Mouse (Mus musculus) brain, embryonic 14.5 days (tissue): Measurements from ENCODE around the gene Gpr157. TPM values are rescaled to one million over a fixed set of nuclear protein-coding genes. Genes with fewer than 3 reads are reported as not detected.

Source experiments
- DNase-seq: peaks from one replicate; pipeline ENCODE4 v3.0.0-alpha.2; 2011; ENCODE audit warnings: low read depth
- CTCF ChIP-seq: fragments of 200-500 bp; IDR thresholded peaks from 2 replicates; pipeline ENCODE4 v1.5.1; 2012; ENCODE audit warnings: inconsistent platforms, mild to moderate bottlenecking, moderate library complexity, borderline replicate concordance; ENCODE audit not compliant: insufficient read depth, insufficient read length; ENCODE audit errors: extremely low read depth
- POLR2A ChIP-seq: fragments of 200-500 bp; IDR thresholded peaks from 2 replicates; pipeline ENCODE4 v1.6.1; 2012; ENCODE audit warnings: mild to moderate bottlenecking, inconsistent platforms, borderline replicate concordance; ENCODE audit not compliant: poor library complexity, insufficient read depth, insufficient read length, severe bottlenecking; ENCODE audit errors: extremely low read depth
- polyA plus RNA-seq: library from polyadenylated mRNA; depleted of rRNA; stranded (reverse); fragments of >200 nt; gene quantifications from 2 replicates; pipeline ENCODE4 v1.2.3, GENCODE M21; 2012; rRNA removed

Gpr157 gene
- polyA plus RNA-seq, 1 experiment = 1.2 TPM

DNA sequence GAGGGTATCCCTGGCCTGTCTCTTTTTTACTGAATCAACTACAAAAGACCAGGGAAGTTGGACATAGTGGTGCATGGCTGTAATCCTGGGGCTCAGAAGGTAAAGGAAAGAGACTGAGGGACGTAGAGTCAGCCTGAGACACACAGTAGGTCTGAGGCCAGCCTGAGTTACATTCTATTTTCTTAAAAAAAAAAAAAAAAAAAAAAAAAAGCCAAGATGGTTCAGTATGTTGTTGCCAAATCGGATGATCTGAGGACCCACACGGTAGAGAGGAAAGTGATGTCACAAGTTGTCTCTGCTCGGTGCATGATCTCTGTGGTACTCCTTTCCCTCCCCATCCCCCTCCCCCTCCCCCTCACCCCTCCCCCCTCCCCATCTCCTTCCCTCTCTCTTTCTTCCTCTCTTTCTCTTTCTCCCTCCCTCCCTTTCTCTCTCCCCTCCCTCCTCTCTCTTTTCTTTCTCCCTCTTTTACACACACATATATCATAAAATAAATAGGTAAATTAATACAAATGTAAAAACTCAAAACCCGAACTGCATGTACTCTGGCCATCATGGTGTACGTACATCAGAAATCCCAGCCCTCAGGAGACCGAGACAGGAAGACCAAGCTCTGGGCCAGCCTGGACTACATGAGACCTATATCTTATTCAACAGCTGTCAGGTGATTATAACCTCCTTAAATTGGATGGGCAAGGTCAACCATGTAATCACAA lies 50.4 kb downstream of the Gpr157 start:
- TF ChIP-seq CTCF = no peak
- no peak for TF ChIP-seq POLR2A
- DNase-seq = no peak

DNA sequence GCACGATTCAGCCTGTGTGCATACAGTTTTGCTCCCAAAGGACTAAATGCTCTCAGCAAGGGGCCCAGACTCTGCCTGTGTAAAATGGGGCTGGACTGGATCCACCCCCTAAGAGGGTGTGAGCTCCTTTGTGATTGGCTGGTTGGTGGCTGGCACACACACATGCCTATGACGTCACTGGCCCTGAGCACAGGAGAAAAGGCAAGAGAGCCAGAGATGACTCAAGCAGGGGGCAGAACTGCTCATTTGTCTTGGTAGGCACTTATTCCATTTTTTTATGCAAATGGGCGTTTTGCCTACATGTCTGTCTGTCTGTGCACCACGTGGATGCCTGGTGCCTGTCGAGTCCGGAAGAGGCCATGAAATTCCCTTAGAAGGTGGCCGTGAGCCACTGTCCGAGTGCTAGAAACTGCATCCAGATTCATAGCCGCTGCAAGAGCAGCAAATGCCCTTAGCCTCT lies 50.9 kb downstream of the Gpr157 start:
- DNase-seq = peak; percentile 94
- TF ChIP-seq POLR2A (no peak), CTCF (no peak)

DNA sequence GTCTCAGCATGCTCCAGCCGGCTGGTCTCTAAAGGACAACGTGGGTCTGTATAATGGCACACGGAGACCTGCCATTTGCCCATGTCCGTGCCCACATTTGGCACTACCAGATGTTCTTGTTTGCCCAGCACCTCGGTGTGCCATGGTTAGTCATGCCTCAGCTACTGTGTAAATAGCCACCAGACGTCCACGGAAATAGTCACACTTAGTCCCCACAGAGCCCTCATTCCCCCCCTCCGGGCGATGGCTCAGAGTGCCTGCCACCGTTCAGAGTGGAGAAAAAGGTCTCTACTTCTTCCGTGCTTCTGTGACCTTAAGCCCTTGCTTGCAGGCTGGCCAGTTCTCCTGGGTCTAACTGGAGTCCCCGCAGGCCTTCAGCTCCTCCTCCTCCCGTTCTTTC lies 51.9 kb downstream of the Gpr157 start:
- no peak for DNase-seq
- TF ChIP-seq POLR2A = no peak
- TF ChIP-seq CTCF = no peak

DNA sequence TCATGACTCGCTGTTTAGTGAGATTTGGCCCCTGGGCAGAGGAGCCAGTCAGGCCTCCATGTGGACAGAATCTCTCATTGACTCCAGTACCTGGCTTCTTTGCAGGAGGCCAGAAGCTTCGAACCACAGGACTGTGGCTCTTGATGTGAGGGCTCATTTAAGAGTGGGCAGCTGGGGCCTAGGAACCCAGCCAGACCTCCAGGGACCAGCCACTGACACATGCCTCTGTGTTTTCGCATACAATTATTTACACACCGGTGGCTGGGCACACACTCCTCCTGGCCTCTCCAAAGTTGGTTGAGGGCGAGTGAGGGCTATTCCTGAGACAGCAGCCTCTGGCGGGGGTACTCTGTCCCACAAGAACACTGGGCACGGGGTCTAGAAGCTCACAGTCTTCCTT lies 53.2 kb downstream of the Gpr157 start:
- TF ChIP-seq CTCF = no peak
- no peak for TF ChIP-seq POLR2A
- DNase-seq = no peak

DNA sequence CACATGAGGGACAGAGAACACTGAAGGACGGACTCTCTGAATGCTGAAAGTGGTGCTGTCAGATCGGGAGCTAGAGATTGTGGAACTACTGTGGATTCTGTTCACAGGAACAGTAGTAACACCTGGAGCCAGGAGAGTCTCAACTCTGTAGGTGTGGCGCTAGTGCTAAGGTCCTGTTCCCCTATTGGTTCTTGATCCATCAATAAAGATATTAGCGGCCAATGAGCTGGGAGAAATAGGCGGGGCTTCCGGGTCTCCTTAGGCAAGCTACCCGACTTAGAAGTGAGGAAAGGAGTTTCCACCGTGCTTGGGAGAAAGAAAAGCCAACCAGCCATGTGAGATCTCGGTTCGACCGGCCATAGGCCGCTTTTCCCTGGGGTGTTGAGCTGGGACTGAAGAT lies 57.1 kb downstream of the Gpr157 start:
- TF ChIP-seq CTCF (no peak), POLR2A (no peak)
- DNase-seq = no peak

DNA sequence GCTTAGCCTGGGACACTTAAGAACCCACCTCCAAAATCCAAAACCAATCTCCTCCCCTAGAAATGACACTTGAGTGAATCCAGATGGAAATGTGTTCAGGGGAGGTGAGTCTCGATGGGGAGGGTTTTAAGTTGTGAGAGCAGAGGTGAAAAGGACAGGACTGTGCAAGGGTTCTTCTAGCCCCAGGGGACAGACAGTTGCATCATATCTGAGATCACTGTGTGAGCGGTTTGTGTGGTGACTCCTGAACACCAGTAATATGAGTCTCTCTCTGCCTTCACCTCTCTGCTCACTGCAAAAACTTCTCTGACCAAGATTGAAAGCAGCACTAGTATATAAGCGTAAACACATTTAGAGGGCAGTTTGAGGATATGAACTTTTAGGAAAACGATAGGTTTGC lies 59.1 kb downstream of the Gpr157 start:
- DNase-seq = no peak
- TF ChIP-seq POLR2A = no peak
- TF ChIP-seq CTCF = no peak

DNA sequence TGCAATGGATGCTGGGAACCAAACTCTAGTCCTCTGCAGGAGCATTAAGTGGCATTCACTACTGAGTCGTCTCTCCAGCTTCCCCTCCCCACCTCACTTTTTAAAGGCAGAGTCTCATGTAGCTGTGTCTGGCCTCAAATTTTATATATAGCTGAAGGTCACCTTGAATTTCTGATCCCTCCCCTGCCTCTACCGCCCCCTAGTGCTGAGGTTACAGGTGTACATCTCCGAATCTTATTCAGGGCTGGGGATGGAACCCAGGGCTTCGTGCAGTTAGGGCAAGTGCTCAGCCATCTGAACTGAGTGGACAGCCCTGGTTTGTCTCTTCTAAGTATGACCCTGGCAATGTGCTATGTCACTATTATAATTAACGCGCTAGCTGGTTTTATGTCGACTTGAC lies 63.9 kb downstream of the Gpr157 start:
- TF ChIP-seq POLR2A (no peak), CTCF (no peak)
- no peak for DNase-seq

DNA sequence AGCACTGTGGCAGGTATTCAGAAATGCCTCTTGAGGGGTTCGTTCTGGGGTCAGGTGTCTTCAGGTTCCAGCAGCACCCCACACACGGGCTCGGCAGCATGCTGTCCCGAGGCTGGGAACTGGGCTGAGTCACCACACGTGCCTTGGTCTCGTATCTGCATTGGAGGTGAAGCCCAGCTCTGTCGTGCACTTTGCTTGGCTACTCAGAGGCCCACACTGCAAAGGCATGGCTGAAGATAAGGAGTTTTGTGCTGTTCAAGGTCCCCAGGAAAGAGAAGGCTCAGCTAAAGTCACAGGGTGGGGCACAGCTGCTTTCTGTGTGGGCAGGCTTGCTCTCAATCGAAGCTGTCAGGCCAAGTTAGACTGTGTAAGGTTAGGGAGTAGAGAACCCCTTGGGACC lies 65.3 kb downstream of the Gpr157 start:
- DNase-seq = no peak
- TF ChIP-seq POLR2A (no peak), CTCF (no peak)

DNA sequence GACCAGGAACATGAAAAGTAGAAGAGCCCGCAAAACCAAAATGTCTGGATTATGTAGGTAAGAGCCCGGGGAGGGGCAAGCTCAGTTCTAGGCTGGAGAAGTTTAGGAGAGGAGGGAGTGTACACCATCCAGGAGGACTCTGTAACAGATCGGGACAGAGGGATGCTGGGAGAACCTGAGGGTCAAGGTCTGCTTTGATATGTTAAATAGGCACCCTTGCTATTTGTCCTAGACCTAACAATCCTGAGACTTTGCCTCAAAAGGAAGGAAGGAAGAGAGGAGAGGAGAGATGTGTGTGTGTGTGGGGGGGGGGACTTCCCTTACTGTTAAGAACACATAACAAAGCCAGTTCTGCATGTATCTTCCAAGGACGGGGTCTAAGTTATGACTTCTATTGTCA lies 68.1 kb downstream of the Gpr157 start:
- no peak for DNase-seq
- no peak for TF ChIP-seq POLR2A
- no peak for TF ChIP-seq CTCF

Other genes with a start within 250 kb of the Gpr157 start
- 5.2 and 6.4 TPM in 2 replicates for gene Spsb1, start 132.3 kb upstream of the Gpr157 start, polyA plus RNA-seq
- 3.2 and 5.8 TPM in 2 replicates for gene H6pd, start 78.3 kb upstream of the Gpr157 start, polyA plus RNA-seq
- gene Slc2a5, start 31.9 kb downstream of the Gpr157 start, polyA plus RNA-seq = 2.7 and 3.0 TPM in 2 replicates
- not detected in 2 replicates for gene Slc2a7, start 61.6 kb downstream of the Gpr157 start, polyA plus RNA-seq
- not detected in 2 replicates for gene Car6, start 114.0 kb downstream of the Gpr157 start, polyA plus RNA-seq
- gene Eno1, start 149.4 kb downstream of the Gpr157 start, polyA plus RNA-seq = 485 and 505 TPM in 2 replicates
- gene Rere, start 194.3 kb downstream of the Gpr157 start, polyA plus RNA-seq = 37.3 and 82.1 TPM in 2 replicates